Comparison of ENCODE assay signal across 9 mouse cellular contexts in genomic region chr2:70989201-70990191, GRCm38 (mm10).
DNase-seq lines count a peak whose midpoint lies in the region; ATAC-seq and TF ChIP-seq lines count a peak whose summit lies in the region.
"Had no signal": no experiment of that assay in that cellular context is flagged by ENCODE, and none has a peak within 500 bp of the region (broad histone marks: within the 10 kb centered on the region; RNA-seq: fewer than 3 reads in every experiment).

No protein-coding gene starts in this region.

- no peaks in the 10 kb centered on the region for H3K27me3 ChIP-seq in forebrain, embryonic 13.5 days
- H3K27me3 ChIP-seq in forebrain, postnatal 0 days (ENCODE audit: insufficient read depth, low read length) = no peaks in the 10 kb centered on the region
- no peaks in the 10 kb centered on the region for H3K27me3 ChIP-seq in heart, embryonic 10.5 days (ENCODE audit: insufficient read depth, poor library complexity, severe bottlenecking)
- H3K27me3 ChIP-seq in kidney, embryonic 15.5 days = no peaks in the 10 kb centered on the region

- no peak overlapping the region for H3K4me3 ChIP-seq in forebrain, embryonic 13.5 days
- no peak overlapping the region for H3K4me3 ChIP-seq in forebrain, postnatal 0 days (ENCODE audit: low read depth, low read length)
- peak overlapping the region; percentile 43 for H3K4me3 ChIP-seq in heart, embryonic 10.5 days
- H3K4me3 ChIP-seq in layer of hippocampus, adult 2 months = no peak overlapping the region
- no peak overlapping the region for H3K4me3 ChIP-seq in kidney, embryonic 15.5 days (replicated peaks)

- 0 out of 2 replicates have a peak overlapping the region, but pooled peaks have one; percentile 1 for H3K4me2 ChIP-seq in forebrain, embryonic 13.5 days
- H3K4me2 ChIP-seq in forebrain, postnatal 0 days (ENCODE audit: low read depth) = no peak overlapping the region
- no peak overlapping the region for H3K4me2 ChIP-seq in kidney, embryonic 15.5 days

- WGBS in forebrain, embryonic 13.5 days = 38% methylated on average over 17 of the region's 17 CpGs
- 42% methylated on average over 17 of the region's 17 CpGs for WGBS in forebrain, postnatal 0 days
- 31% methylated on average over 17 of the region's 17 CpGs for WGBS in heart, embryonic 10.5 days
- 73% methylated on average over 17 of the region's 17 CpGs for WGBS in kidney, embryonic 15.5 days

- 0 out of 2 replicates have a peak, but pooled peaks cover 2% of the 10 kb centered on the region for H3K36me3 ChIP-seq in forebrain, embryonic 13.5 days (ENCODE audit: poor library complexity, severe bottlenecking)
- no peaks in the 10 kb centered on the region for H3K36me3 ChIP-seq in forebrain, postnatal 0 days (ENCODE audit: insufficient read depth)
- no peaks in the 10 kb centered on the region for H3K36me3 ChIP-seq in heart, embryonic 10.5 days
- no peaks in the 10 kb centered on the region for H3K36me3 ChIP-seq in kidney, embryonic 15.5 days

- no peak for TF ChIP-seq CTCF in forebrain, postnatal 0 days (IDR thresholded peaks at IDR 0.05; ENCODE audit: low read depth)
- no peak for TF ChIP-seq CTCF in layer of hippocampus, adult 2 months (conservative IDR thresholded peaks at IDR 0.05)

- H3K4me1 ChIP-seq in forebrain, embryonic 13.5 days = peaks cover 18% of the 10 kb centered on the region
- no peaks in the 10 kb centered on the region for H3K4me1 ChIP-seq in forebrain, postnatal 0 days (ENCODE audit: insufficient read depth)
- H3K4me1 ChIP-seq in heart, embryonic 10.5 days = peaks cover 41% of the 10 kb centered on the region
- H3K4me1 ChIP-seq in kidney, embryonic 15.5 days = 0 out of 2 replicates have a peak, but pooled peaks cover 3% of the 10 kb centered on the region

- H3K27ac ChIP-seq in forebrain, embryonic 13.5 days = no peak overlapping the region
- H3K27ac ChIP-seq in forebrain, postnatal 0 days (ENCODE audit: low read depth, low read length) = no peak overlapping the region
- H3K27ac ChIP-seq in heart, embryonic 10.5 days = peak overlapping the region; percentile 85
- no peak overlapping the region for H3K27ac ChIP-seq in layer of hippocampus, adult 2 months
- no peak overlapping the region for H3K27ac ChIP-seq in kidney, embryonic 15.5 days

- no peak overlapping the region for H3K9ac ChIP-seq in forebrain, embryonic 13.5 days
- H3K9ac ChIP-seq in forebrain, postnatal 0 days = no peak overlapping the region
- H3K9ac ChIP-seq in kidney, embryonic 15.5 days = no peak overlapping the region

- no peak for ATAC-seq in forebrain, embryonic 13.5 days
- no peak for ATAC-seq in forebrain, postnatal 0 days
- ATAC-seq in megakaryocyte progenitor cell, adult 5-6 weeks (replicated peaks; ENCODE audit: poor library complexity) = peak; percentile 36
- no peak for ATAC-seq in kidney, embryonic 15.5 days (replicated peaks; ENCODE audit: low FRiP score)

- H3K9me3 ChIP-seq in forebrain, embryonic 13.5 days (replicated peaks) = no peaks in the 10 kb centered on the region
- H3K9me3 ChIP-seq in forebrain, postnatal 0 days (ENCODE audit: low read length) = no peaks in the 10 kb centered on the region
- H3K9me3 ChIP-seq in heart, embryonic 10.5 days = no peaks in the 10 kb centered on the region
- H3K9me3 ChIP-seq in kidney, embryonic 15.5 days (replicated peaks) = no peaks in the 10 kb centered on the region

- DNase-seq in forebrain, postnatal 0 days = no peak
- DNase-seq in MN1 (ENCODE audit: low spot score) = peak; percentile 60
- peak; percentile 85 for DNase-seq in heart, embryonic 10.5 days (ENCODE audit: low spot score)
- no peak for DNase-seq in kidney, postnatal 36 days
- no peak for DNase-seq in layer of hippocampus, adult 2 months (ENCODE audit: low spot score in 2 of 2)
- DNase-seq: kidney, adult 8-10 months had no signal

Comparison
In these comparisons a context has a peak if more than half of its experiments do, and no peak if none do; other contexts are left out.
1. DNase-seq: peak in MN1 (single experiment) and heart, embryonic 10.5 days (single experiment); none in forebrain, postnatal 0 days (single experiment), kidney, postnatal 36 days (0 of 2) and layer of hippocampus, adult 2 months (0 of 2).